Mouse (Mus musculus): ENCODE data around the gene Disc1.
A peak's percentile ranks its signal among the peaks of the same experiment; 100 is the strongest.

Gene Disc1

GRCm38 (mm10) chr8:125183548-125184451, 129.8 kb downstream of the Disc1 start:
- DNase-seq (ENCODE audit: low spot score), result peak; percentile 63

GRCm38 (mm10) chr8:125184452-125184817, 130.4 kb downstream of the Disc1 start:
- DNase-seq (ENCODE audit: low spot score), result no peak

- DNase-seq (ENCODE audit: low spot score), result no peak
Observed at GRCm38 (mm10) chr8:125184881-125185280, 130.9 kb downstream of the Disc1 start.

GRCm38 (mm10) chr8:125187044-125187443, 133.0 kb downstream of the Disc1 start:
- no peak for DNase-seq (ENCODE audit: low spot score)

- no peak for DNase-seq (ENCODE audit: low spot score)
Observed at GRCm38 (mm10) chr8:125193701-125194100, 139.7 kb downstream of the Disc1 start.

GRCm38 (mm10) chr8:125195121-125195520, 141.1 kb downstream of the Disc1 start:
- DNase-seq (ENCODE audit: low spot score), result no peak

GRCm38 (mm10) chr8:125196573-125197094, 142.6 kb downstream of the Disc1 start:
- DNase-seq (ENCODE audit: low spot score), result no peak

DNA sequence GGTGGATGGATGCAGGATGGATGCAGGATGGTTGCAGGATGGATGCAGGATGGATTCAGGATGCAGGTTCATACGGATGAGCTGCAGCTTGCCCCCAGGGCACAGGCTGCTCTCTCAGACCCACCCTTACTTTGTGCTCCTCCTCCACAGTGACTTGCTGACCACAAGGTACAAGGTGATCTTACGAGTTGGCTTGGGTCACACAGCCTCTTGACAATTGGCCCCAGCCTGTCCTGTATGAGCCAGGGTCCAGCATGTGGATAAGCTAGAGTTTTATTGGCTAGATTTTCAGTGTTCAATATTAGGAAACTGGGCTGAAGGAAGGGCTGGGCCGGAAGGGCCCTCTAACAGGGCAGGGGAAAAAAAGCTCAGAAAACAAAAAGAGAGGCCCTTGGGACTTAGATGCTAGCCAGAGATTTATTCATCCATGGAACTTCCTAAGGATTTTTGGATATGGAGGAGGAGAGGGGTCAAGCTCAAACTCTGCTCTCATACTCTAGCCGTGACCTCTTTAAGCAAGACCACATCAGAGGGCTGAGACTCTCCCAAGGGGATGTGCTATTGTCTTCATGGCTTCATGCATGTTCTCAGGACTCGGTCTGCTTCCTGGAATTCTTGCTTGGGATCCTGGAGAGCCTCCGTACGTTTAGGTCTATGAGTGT, 143.5 kb downstream of the Disc1 start:
- no peak for DNase-seq (ENCODE audit: low spot score)

- no peak for DNase-seq (ENCODE audit: low spot score)
Observed at GRCm38 (mm10) chr8:125198420-125199196, 144.6 kb downstream of the Disc1 start.

- DNase-seq (ENCODE audit: low spot score), result no peak
Observed at GRCm38 (mm10) chr8:125199197-125199939, 145.4 kb downstream of the Disc1 start.

- no peak for DNase-seq (ENCODE audit: low spot score)
Observed at GRCm38 (mm10) chr8:125200273-125200863, 146.4 kb downstream of the Disc1 start.

- no peak for DNase-seq (ENCODE audit: low spot score)
Observed at GRCm38 (mm10) chr8:125201650-125202049, 147.7 kb downstream of the Disc1 start.

GRCm38 (mm10) chr8:125203016-125203415, 149.0 kb downstream of the Disc1 start:
- DNase-seq (ENCODE audit: low spot score), result no peak

DNA sequence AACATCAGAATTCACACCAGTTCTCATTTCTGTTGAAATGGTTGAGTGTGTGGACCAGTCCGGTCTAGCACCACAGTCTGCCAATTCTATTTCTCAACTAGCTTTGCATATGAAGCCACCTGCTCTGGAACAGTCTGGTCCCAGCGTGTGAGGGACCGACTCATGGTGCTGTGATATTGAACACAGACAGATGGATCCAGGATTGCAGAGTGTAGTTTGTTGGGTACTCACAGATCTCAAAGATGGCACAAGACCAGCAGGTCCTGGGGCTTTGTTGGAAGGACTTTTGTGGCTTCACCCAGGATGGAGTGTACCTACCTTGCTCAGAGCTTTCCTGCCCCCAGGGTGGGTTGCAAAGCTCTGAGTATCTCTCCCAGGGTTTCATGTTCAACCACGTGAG, 151.6 kb downstream of the Disc1 start:
- no peak for DNase-seq (ENCODE audit: low spot score)

- no peak for DNase-seq (ENCODE audit: low spot score)
Observed at GRCm38 (mm10) chr8:125206391-125206790, 152.4 kb downstream of the Disc1 start.

GRCm38 (mm10) chr8:125206962-125207361, 153.0 kb downstream of the Disc1 start:
- no peak for DNase-seq (ENCODE audit: low spot score)

- DNase-seq (ENCODE audit: low spot score), result no peak
Observed at GRCm38 (mm10) chr8:125212619-125213167, 158.7 kb downstream of the Disc1 start.

DNA sequence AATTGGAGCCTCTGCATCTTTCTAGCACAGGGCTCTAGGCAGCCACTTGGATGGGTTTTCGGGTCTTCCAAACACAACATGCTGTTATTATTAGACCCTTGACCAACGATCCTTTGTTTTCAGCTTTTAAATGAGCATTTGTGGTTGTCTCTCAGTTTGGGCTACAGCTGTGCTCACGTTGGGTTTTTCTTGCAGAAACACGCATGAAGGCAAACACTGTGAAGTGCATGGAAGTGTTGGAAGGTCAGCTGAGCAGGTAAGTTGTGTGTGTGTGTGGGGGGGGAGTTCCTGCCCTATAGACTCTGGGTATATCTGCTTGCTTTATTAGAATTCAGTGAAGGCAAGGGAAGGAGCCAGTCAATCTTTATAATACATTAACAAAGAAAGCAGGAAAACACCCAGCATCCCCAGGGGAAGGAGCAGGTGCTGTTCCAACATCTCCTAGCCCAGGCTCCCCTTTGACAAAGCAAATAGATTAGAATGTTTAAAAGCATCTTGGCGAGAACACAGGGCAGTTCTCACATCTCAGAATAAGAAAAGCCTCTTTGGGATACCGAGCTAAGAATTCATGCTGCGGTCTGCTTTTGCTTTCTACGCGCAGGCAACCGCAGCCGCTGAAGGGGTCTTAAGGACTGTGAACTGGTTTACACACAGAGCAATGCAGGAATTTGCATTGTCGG, 164.0 kb downstream of the Disc1 start:
- DNase-seq (ENCODE audit: low spot score), result no peak

GRCm38 (mm10) chr8:125218669-125219068, 164.7 kb downstream of the Disc1 start:
- no peak for DNase-seq (ENCODE audit: low spot score)

- DNase-seq (ENCODE audit: low spot score), result no peak
Observed at GRCm38 (mm10) chr8:125220608-125221007, 166.6 kb downstream of the Disc1 start.
